Mouse (Mus musculus) CD4-positive, CD25-positive, alpha-beta regulatory T cell, adult 4 months (primary cell): ENCODE data around the gene Spaca3. TPM values are rescaled to one million over a fixed set of nuclear protein-coding genes. Genes with fewer than 3 reads are reported as not detected.

Experiments
- ATAC-seq: one replicate; pipeline ENCODE4 v1.8.0; 2017
- polyA plus RNA-seq, 2 experiments: library from polyadenylated mRNA; unstranded; fragments of 100-300 nt; shearing (Covaris generic); gene quantifications; one replicate each; pipeline ENCODE4 v1.2.1; 2017

Spaca3 gene
- polyA plus RNA-seq: not detected

DNA sequence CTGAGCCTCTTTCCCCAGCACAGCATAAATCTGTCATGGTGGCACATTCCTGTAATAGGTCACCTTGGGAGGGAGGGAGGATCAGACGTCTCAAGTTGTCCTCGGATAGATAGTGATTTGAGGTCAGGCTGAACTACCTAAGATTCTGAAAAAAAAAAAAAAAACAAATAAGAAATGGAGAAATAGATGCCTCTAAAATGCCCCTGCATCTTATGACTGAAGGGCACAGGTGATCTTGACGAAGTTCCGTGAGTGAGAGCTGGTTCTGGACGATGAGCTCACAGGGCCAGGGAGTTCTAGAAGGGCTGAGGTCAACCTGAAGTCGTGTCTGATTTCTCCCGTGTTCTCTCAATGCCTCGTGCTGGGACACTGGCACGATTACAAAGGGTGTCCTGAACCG is at the start of gene Spaca3:
Spaca3 (plus strand) TSS at position 301 of the 400 bp plus-strand sequence.
- no peak for ATAC-seq

DNA sequence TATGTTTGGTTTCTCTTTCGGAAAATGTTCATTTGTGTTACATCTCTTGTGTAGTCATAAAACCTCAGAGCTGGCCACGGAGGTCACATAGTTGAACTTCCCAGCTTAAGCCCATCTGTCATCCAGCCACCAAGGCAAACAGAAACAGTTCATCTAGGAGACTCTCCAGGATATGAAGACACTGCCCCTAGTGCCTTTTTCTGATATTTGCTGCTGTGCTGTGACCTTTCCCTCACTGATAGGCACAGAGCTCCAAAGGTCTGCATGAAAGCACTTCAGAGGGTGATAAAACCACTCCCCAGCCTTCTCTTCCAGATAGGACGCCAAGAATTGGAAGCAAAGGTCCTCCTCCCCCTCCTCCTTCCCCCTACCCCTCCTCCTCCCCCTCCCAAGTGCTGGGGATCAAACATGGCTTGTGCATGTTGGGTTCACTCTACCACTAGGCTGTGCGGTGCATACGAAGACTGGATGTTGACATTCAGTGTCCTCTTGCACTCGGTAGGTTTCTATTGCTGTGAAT is 49.6 kb upstream of the Spaca3 start:
- no peak for ATAC-seq

DNA sequence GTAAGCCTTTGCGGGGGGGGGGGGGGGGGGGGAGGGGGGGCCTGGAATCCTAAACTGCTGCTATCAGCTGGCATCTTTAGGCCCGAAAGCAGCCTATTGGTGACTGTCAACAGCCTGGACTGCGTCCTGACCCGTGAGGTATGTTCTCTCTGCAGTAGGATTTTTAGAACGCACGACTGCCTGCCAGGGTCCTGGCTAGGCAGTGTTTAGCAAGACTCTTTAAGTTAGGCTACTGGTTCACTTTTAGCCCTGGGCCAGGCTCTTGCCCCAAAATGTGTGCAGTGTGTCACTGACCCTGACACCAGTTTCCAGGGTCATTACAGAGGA is 48.5 kb upstream of the Spaca3 start:
- ATAC-seq: no peak

DNA sequence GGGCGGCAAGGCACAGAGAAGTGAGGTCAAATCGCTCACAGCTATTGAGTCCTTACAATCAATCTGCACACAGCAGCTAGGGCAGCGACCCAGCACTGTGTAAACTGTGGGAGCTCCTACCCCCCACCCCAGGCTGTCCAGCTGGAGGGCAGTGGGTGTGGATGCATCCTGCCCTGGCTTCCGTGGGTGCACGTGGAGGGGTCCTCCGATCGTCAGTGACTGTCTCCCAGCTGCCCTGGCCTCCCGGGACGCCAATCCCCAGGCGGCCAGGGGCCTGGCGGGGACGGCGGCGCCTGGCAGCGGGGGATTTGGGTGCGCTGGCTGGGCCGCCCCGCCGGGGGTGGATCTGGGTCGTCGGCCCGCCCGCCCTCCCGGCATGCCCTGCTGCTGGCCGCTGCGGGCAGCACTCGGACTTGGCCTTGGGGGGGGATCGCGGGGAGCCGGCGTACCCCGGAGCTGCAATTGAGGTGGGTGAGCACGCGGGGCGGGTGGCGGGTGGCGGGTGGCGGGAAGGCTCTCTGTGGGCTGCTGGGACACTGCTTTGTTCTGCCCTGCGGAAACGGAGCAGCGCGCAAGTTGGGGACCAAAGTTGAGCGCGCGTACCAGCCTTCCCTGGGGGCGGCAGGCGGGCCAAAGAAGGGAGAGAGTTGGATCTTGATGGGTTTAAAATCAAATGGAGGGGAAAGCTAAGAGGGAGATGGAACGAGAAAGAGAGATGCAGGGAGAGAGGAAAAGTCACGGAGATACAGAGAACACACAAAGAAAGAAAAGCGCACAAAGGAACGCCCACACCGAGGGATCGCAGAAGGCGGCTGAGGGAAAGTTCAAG is 48.0 kb upstream of the Spaca3 start, which contains the start of gene Tmem98:
Tmem98 (plus strand) TSS at position 183 of the 829 bp plus-strand sequence.
- no peak for ATAC-seq

DNA sequence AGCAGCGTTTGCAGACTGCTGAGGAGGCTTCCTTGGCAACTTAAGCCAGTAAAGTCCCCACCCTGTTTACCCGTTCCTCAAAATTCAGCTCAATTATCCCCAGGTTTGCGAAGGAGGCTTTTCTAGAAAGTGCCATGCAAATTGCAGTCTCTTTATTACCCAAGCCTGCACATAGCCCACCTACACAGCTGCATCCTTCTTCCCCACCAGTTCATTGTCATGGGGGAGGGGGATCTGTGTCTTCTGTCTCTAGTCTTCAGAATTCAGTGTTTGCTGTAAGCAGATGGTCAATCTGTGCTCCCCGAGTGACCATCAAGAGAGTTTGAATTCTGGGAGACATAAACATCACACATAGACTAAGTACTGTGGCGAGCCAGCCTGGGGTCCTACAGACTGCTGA is 47.0 kb upstream of the Spaca3 start:
- no peak for ATAC-seq

DNA sequence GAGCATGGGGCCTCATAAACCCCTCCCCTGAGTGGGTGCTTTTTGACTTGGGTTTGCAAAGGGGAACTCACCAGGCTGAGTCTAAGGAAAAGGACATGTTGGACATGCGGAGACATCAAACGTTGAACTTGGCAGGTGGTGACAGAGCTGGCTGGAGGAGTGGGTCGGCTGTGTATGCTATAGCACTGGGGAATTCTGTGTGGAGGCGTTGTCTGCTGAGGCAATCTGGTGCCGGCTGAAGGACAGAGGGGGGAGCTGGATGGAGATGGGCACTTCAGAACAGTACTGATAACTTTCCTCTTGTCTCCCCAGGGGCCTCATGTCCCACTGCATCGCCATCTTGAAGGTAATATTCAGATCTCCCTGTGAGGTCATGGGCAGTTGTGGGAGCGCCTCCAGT is 42.8 kb upstream of the Spaca3 start:
- ATAC-seq: no peak

DNA sequence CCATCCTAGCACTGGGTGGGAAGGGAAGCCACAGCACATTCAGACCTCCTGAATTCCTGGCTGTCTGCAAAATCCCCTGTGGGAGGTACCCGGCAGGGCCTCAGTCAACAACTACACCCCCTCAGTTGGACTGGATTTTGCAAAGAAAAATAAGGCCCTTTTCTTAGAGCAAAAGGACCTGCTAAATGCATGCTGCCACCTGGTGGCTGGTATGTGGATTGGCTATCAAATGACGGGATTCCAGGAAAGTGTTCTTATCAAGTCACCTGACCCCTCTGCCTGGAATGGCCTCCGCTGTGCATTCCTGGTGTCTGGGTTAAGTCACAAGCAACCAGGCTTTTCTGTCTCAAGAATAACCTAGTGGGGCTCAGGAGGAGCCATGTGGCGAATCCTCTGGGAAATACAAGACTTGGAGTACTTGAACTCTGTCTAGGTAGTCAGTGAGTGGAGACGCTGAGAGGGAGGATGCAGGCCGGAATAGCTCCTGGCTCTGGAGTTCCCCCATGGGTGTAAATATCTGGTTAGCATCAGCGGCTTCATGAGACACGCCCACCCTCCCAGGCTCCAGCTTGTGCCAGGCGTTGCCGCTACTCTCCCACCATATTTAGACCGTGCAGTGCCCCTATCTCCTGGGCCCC is 40.0 kb upstream of the Spaca3 start:
- no peak for ATAC-seq

DNA sequence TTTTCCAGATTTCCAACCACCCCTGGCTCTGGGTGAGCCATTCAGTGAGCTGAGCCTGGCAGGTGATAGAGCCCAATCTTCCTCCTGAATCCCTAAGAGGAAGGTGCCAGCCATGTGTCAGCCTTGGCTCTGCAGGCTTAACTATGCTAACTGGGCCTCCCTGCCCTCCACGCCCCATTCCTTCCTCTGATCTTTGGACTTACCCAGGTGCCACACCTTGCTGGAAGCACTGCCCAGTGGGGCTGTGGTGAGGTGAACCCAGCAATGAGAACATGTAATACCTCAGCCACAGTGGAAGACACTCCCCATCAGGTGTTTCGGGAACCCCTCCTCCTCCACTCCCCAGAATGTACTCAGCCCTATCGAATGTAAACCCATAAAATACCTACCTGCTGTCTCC is 38.1 kb upstream of the Spaca3 start:
- no peak for ATAC-seq

DNA sequence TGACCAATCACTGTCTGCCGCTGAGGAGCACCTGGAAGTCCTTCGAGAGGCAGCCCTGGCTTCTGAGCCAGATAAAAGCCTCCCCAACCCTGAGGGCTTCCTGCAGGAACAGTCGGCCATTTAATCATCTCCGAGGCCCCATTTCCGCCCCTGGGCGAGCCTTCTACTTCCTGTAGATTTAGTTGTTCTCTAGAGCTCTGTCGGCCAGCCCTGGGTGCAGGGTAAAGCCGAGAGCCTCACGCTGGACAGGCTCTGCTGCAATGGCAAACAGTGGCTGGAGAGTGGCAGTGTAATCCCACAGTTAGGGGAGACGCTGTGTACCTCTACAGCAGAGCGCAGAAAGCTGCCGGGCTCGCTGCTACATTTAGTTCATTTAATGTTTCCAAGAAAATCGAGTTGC is 36.9 kb upstream of the Spaca3 start:
- no peak for ATAC-seq

DNA sequence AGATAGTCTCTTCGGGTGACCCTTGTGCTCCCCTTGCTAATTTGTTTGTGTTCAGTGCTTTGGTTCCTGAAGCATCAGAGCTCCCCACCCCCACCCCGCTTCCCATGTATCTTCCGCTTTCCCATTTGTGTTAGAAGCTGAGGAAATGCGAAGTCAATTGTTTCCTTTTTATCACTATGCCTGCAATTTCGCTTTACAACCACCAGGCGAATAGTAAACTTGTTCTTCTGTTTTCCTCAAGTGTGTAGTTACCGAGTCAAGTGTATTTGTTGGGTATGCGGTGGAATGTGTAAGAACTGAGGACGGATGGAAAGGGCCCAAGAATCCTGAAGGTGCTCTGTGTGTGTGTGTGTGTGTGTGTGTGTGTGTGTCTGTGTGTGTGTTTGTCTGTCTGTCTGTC is 36.4 kb upstream of the Spaca3 start:
- no peak for ATAC-seq

DNA sequence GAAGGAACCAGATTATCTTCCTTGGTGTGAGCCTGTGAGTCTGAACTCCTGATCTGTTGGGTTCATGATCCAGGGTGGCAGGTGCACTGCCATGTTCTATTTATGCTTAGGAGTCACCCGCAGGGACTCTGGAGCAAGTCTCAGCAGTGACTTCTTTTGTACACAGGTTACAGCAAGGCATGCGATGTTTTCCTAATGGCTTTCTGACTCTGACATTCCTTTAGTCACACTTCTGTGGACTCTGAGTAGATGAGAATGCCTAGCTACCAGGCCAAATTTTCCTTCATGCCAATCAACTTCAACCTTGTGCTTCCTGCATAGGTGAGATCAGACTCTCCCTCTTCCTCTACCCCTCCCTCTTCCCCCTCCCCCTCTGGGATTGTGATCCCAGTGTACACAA is 22.8 kb upstream of the Spaca3 start:
- ATAC-seq: no peak

DNA sequence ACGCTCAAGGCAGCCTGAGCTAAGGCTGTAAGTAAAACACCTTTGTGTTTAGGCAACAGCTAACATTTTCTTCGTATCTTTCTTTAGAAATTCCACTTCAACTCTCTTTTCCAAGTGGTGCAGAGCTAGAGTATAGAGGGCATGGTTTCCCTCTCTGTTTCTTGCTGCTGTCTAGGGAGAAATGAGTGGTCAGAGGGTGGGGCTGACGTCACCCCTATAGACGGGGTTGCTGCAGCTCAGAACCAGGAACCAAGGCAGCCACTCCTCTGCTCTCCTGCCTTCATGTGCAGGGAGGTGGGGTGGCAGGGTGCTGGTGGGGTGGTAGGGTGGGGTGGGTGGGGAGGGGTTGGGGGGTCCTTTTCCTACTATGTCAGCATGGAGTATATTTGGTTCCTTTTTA is 22.3 kb upstream of the Spaca3 start:
- ATAC-seq: no peak

DNA sequence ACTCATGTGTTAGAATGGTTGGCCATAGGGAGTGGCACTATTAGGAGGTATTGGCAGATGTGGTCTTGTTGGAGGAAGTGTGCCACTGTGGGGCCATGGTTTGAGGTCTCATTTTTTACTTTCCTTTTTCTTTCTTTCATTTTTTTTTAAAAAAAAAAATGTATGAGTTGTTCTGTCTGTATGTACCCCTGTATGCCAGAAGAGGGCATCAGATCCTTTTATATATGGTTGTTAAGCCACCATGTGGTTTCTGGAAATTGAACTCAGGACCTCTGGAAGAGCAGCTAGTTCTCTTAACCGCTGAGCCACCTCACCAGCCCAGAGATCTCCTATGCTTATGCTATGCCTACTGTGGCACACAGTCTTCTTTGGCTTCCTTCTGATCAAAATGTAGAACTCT is 19.4 kb upstream of the Spaca3 start:
- no peak for ATAC-seq

DNA sequence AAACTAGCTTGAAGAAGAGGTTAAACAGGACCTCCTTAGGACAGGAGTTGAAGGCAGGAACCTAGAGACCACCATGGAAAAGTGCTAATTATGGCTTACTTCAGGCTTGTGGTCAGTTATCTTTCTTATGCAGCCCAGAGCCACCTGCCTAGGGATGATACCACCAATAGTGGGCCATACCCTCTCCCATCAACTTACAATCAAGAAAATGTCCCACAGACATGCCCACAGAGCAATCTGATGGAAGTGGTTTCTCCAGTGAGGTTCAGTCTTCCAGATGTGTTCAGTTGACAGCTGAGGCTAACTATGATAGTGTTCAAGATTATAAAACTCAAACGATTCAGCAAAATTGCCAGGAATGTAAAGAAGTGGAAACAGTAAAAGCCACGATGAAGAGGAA is 14.7 kb upstream of the Spaca3 start:
- no peak for ATAC-seq

DNA sequence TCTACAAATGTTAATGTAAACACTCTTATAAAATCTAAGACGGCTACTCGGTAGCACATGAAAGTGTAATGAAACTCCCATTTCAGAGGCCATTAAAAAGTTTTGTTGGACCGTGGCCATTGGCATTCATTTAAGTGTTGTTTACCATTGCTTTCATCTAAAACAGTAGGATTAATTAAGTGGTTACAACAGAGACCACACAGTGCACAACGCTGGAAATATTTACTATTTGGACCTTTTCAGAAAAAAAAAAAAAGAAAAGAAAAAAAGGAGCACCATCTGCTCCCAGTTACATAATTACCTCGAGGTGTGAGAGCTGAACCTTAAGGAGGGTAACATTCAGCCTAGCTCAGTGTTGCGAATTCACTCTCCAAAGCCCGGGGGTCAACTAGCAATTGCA is 12.7 kb upstream of the Spaca3 start:
- no peak for ATAC-seq

DNA sequence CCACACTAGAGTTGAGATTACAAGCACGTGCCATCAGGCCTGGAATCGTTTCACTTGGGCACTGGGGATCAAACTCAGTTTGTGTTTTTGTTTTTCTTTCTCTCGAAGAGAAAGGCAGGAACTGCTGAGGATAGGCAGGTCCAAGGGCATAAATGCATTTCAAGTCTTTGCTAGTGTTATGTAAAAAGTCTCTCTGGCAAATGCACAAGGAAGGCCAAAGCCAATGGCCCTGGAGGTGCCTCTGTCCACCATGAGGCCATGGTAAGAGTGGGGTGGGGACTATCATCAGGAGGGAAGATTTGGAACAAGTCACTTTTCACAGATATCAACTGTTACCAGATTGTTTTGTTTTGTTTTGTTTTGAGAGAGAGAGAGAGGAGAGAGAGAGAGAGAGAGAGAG is 12.1 kb upstream of the Spaca3 start:
- ATAC-seq: no peak

DNA sequence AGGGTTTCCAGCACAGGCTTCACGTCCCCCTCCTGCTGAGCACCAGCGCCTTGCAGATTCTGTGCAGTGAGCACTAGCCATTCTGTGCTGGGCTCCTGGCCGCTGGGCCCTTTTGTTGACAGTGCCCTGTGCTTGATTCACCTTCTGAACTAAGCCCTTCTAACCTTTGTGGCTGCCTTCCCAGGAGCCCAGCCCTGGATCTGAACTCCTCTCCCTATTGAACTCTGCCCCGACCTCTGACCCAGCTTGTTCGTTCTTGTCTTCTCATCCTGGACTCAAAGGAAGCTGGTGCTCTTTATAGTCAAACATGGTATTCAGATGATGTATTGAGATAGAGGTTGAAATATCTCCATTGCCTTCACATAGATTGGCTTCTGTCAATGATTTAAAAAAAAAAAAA is 10.0 kb upstream of the Spaca3 start:
- no peak for ATAC-seq

DNA sequence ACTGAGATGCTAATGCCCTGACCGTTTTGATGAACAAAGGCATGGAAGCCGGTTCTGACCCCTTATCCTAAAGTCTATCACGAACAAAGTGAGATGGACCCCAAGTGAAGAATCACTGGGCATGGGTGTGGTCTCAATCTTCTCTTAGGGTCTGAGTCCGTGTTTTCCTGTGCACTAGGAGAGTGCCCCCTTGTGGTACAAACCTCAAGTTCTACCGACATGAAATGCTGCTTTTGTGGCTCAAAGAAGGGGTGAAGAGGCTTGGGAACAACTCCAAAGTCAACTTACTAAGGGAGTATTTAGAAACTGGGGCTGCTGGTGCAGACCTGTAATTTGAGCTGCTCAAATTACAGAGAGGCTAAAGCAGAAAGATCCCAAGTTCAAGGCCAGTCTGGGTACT is 6.3 kb upstream of the Spaca3 start:
- no peak for ATAC-seq

DNA sequence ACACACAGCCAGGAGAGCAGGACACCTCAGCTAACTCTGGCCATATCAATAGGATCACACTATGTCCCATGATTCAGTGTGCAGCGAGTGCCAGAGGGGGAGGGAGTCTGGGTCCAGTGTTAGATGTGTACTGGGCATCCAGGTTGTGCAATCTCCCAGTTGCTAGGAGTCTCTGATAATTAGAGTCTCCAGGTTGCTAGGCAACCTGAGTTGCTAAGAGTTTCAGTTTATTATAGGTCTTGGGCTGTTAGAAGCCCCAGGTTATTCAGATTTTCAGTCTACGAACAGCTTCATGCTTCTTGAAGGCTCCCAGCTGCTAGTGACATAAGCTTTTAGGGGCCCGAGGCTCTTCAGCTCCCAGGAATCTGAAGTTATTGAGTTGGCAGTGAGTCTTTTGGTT is 5.2 kb upstream of the Spaca3 start:
- no peak for ATAC-seq

DNA sequence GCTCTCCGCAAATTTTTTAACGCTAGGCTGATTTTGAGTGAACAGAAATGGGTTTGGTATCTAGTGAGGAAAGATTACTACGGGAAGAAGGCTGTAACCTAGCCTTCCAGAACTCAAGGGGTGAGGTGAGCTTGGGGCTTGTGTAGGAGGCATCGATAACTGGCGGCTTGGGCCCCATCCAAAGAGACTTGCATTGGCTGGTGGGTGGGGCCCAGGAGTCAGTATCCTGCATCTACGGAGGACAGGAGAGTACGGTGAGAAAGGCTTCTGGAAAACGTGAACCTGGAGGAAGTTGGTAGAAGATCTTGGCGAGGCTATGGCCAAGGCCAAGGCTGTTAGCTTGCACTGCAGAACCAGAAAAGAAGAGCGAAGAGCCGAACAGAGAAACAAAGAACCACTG is 3.7 kb upstream of the Spaca3 start:
- no peak for ATAC-seq

DNA sequence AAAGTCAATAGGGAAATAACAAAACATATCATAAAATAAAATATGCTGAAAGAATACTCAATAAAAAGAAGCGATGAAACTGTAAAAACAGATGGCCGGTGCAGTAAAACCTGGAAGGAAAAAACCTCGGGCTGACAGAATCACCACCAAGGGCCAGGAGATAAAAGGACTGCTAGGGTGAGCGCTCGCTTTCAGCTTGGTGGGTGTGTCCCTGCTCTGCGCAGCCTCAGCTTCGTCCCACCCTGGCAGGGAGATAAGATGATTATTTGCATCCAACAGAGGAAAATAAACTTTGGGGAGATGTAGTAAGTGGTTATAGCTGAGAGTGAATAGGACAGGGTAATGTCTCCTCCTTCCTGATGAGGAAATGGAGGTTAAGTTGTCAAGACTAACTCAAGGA is 3.3 kb upstream of the Spaca3 start:
- ATAC-seq: no peak

DNA sequence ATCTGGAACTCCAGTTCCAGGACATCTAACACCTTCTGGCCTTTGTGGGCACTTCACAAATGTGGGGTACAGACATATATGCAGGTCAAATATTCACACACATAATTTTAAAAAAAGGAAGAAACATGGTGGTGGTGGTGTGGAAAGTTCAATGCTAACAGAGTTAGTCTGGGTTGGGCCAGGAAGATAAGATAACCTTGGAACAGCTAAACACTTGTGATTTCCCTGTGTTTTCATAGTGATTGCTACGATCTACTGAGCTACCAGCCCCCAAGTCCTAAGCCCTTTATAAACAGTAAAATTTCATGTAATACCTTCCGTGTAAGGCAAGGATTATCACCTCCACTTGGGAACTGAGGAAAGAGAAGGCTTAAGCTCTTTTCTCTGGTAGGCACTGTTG is 1.3 kb upstream of the Spaca3 start:
- ATAC-seq: no peak

DNA sequence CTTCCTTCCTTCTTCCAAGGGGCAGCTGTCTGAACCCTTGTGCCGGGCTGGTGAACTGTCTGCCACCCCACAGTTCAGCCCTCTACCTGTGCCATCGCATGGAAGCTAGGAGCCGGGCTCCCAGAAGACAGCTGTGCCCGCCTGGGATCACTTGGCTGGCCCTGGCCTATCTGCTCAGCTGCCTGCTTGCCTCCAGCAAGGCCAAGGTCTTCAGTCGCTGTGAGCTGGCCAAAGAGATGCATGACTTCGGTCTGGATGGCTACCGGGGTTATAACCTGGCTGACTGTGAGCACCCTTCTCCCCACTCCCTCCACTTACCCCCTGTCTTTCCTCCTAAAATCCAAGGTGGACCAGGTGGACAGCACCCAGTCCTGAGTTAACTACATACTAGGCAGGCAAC is 4.8 kb downstream of the Spaca3 start:
- no peak for ATAC-seq

DNA sequence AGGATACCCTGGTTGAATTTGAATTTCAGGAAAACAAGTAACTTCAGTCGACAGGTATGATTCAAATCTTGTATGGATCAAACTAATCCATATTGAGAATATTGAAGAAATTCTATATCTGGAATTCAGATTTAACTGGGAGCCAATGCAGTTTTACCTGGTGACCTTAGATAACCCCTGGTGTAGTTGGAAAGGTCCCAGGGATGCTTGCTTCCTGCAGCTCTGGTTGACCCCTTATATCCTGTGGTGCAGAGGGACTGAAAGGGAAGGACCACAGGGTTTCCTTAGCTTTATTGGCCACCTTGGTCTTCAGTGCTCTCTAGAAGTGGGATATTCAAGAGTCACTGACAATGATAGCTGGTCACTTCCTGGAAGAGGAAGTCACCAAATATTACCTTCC is 9.9 kb downstream of the Spaca3 start:
- ATAC-seq: no peak
